Mouse (Mus musculus) intestine, postnatal 0 days (tissue): ENCODE measurements around the gene Agap1. TPM values are rescaled to one million over a fixed set of nuclear protein-coding genes. Genes with fewer than 3 reads are reported as not detected.

ENCODE experiments used
- ATAC-seq: fragments of 200-750 bp; cut with Nextera tagmentation; 2 replicates; pipeline ENCODE4 v1.8.0; 2017; ENCODE audit warnings: mild to moderate bottlenecking, moderate TSS enrichment, moderate library complexity
- H3K27ac ChIP-seq: fragments of 300-500 bp; sonication (generic); 2 replicates; pipeline ENCODE4 v1.5.1; 2014; ENCODE audit warnings: mild to moderate bottlenecking, low read depth, low read length, moderate library complexity
- H3K27me3 ChIP-seq: fragments of 300-500 bp; sonication (generic); replicated peaks from 2 replicates; pipeline ENCODE4 v1.6.1; 2014; ENCODE audit warnings: low read length, mixed read lengths; ENCODE audit not compliant: control insufficient read depth, insufficient read depth
- H3K36me3 ChIP-seq: fragments of 300-500 bp; sonication (generic); 2 replicates; pipeline ENCODE4 v1.6.1; 2014; ENCODE audit warnings: mild to moderate bottlenecking, moderate library complexity; ENCODE audit not compliant: control insufficient read depth, insufficient read depth
- H3K4me1 ChIP-seq: fragments of 300-500 bp; sonication (generic); replicated peaks from 2 replicates; pipeline ENCODE4 v1.6.1; 2014; ENCODE audit warnings: antibody characterized with exemption, low read length, mixed read lengths; ENCODE audit not compliant: control insufficient read depth, insufficient read depth
- H3K4me2 ChIP-seq: fragments of 300-500 bp; sonication (generic); replicated peaks from 2 replicates; pipeline ENCODE4 v1.6.1; 2014; ENCODE audit warnings: low read depth, mild to moderate bottlenecking, moderate library complexity
- H3K4me3 ChIP-seq: fragments of 300-500 bp; sonication (generic); 2 replicates; pipeline ENCODE4 v1.5.1; 2014; ENCODE audit warnings: low read depth, low read length
- H3K9ac ChIP-seq: fragments of 300-500 bp; sonication (generic); 2 replicates; pipeline ENCODE4 v1.6.1; 2014; ENCODE audit warnings: mild to moderate bottlenecking, low read depth, low read length
- H3K9me3 ChIP-seq: fragments of 300-500 bp; sonication (generic); 2 replicates; pipeline ENCODE4 v1.6.1; 2016; ENCODE audit warnings: mixed run types; ENCODE audit not compliant: control insufficient read depth
- CTCF ChIP-seq: sonication (generic); IDR thresholded peaks from 2 replicates; pipeline ENCODE4 v1.5.1; 2016; ENCODE audit warnings: low read depth, mild to moderate bottlenecking, control low read depth, antibody characterized with exemption, moderate library complexity
- WGBS: fragments of 180-500 bp; shearing (Covaris S2); extraction: QIAGEN DNeasy Blood & Tissue Kit; methylation state at CpG from one replicate; pipeline ENCODE4 v1.1.7; 2014; 5-methylcytosine and 5-hydroxymethylcytosine counted together
- polyA plus RNA-seq: library from polyadenylated mRNA; unstranded; fragments of >200 nt; fragmentation: Nextera tagmentation; extraction: Ambion mirVana; gene quantifications from 2 replicates; pipeline ENCODE4 v1.2.1, GENCODE M21; 2015

Agap1 gene
- polyA plus RNA-seq, 1 experiment from 2014 or later = 6.1 TPM

GRCm38 (mm10) chr1:89521406-89521805, 66.8 kb downstream of the Agap1 start:
- H3K9me3 ChIP-seq = no peaks in the 10 kb centered on the region
- H3K36me3 ChIP-seq = no peaks in the 10 kb centered on the region
- no peaks in the 10 kb centered on the region for H3K27me3 ChIP-seq
- ATAC-seq = no peak
- no peak overlapping the region for H3K9ac ChIP-seq
- WGBS = 73% methylated on average over 11 of the region's 11 CpGs
- no peaks in the 10 kb centered on the region for H3K4me1 ChIP-seq
- H3K4me3 ChIP-seq = no peak overlapping the region
- no peak overlapping the region for H3K4me2 ChIP-seq
- no peak overlapping the region for H3K27ac ChIP-seq
- TF ChIP-seq CTCF = no peak

GRCm38 (mm10) chr1:89521935-89522535, 67.4 kb downstream of the Agap1 start:
- TF ChIP-seq CTCF = no peak
- no peak overlapping the region for H3K4me3 ChIP-seq
- no peaks in the 10 kb centered on the region for H3K36me3 ChIP-seq
- WGBS = 78% methylated on average over 17 of the region's 17 CpGs
- H3K27ac ChIP-seq = no peak overlapping the region
- no peak overlapping the region for H3K4me2 ChIP-seq
- H3K9ac ChIP-seq = no peak overlapping the region
- H3K9me3 ChIP-seq = no peaks in the 10 kb centered on the region
- H3K4me1 ChIP-seq = no peaks in the 10 kb centered on the region
- H3K27me3 ChIP-seq = no peaks in the 10 kb centered on the region
- no peak for ATAC-seq

GRCm38 (mm10) chr1:89524369-89524768, 69.8 kb downstream of the Agap1 start:
- H3K4me1 ChIP-seq = no peaks in the 10 kb centered on the region
- no peaks in the 10 kb centered on the region for H3K27me3 ChIP-seq
- H3K27ac ChIP-seq = no peak overlapping the region
- H3K9me3 ChIP-seq = no peaks in the 10 kb centered on the region
- H3K9ac ChIP-seq = no peak overlapping the region
- peak; percentile 98 for TF ChIP-seq CTCF
- 0% methylated on average over 4 of the region's 4 CpGs for WGBS
- no peak overlapping the region for H3K4me3 ChIP-seq
- ATAC-seq = peak; percentile 55
- no peaks in the 10 kb centered on the region for H3K36me3 ChIP-seq
- H3K4me2 ChIP-seq = no peak overlapping the region

- Histone ChIP-seq H3K9me3 (no peaks in the 10 kb centered on the region), H3K27me3 (no peaks in the 10 kb centered on the region), H3K4me3 (no peak overlapping the region), H3K4me1 (no peaks in the 10 kb centered on the region), H3K4me2 (no peak overlapping the region), H3K27ac (no peak overlapping the region), H3K36me3 (no peaks in the 10 kb centered on the region), H3K9ac (no peak overlapping the region)
- no peak for TF ChIP-seq CTCF
- 63% methylated on average over 4 of the region's 4 CpGs for WGBS
- ATAC-seq = no peak
These were observed 70.4 kb downstream of the Agap1 start for GRCm38 (mm10) chr1:89524998-89525397.

- Histone ChIP-seq H3K4me1 (no peaks in the 10 kb centered on the region), H3K4me2 (no peak overlapping the region), H3K4me3 (no peak overlapping the region), H3K27me3 (no peaks in the 10 kb centered on the region), H3K9ac (no peak overlapping the region), H3K9me3 (no peaks in the 10 kb centered on the region), H3K36me3 (no peaks in the 10 kb centered on the region), H3K27ac (no peak overlapping the region)
- 32% methylated on average over 13 of the region's 13 CpGs for WGBS
- peak; percentile 91 for TF ChIP-seq CTCF
- no peak for ATAC-seq
These were observed 71.2 kb downstream of the Agap1 start for GRCm38 (mm10) chr1:89525825-89526224.

GRCm38 (mm10) chr1:89528671-89529276, 74.2 kb downstream of the Agap1 start:
- ATAC-seq = no peak; the same call in 1 of the 2 replicates
- 41% methylated on average over 17 of the region's 17 CpGs for WGBS

More at GRCm38 (mm10) chr1:89528671-89529276, 74.2 kb downstream of the Agap1 start:
- no peak overlapping the region for H3K9ac ChIP-seq
- no peak overlapping the region for H3K4me2 ChIP-seq
- no peaks in the 10 kb centered on the region for H3K9me3 ChIP-seq
- H3K36me3 ChIP-seq = no peaks in the 10 kb centered on the region
- no peak for TF ChIP-seq CTCF
- H3K27me3 ChIP-seq = no peaks in the 10 kb centered on the region
- H3K27ac ChIP-seq = no peak overlapping the region
- H3K4me3 ChIP-seq = no peak overlapping the region
- no peaks in the 10 kb centered on the region for H3K4me1 ChIP-seq
